Mouse (Mus musculus) hindbrain, embryonic 11.5 days (tissue): ENCODE results near the gene Kirrel. TPM values are rescaled to one million over a fixed set of nuclear protein-coding genes. Genes with fewer than 3 reads are reported as not detected.

Experiments used
- ATAC-seq: fragments of 200-750 bp; cut with Nextera tagmentation; 2 replicates; pipeline ENCODE4 v1.8.0; 2017; ENCODE audit warnings: mild to moderate bottlenecking, moderate TSS enrichment, moderate library complexity; ENCODE audit not compliant: low FRiP score
- DNase-seq: peaks from one replicate; pipeline ENCODE4 v3.0.0-alpha.2; 2015; ENCODE audit warnings: low spot score
- H3K27ac ChIP-seq: fragments of 300-500 bp; sonication (generic); 2 replicates; pipeline ENCODE4 v1.5.1; 2014; ENCODE audit warnings: mild to moderate bottlenecking, low read depth, low read length
- H3K27me3 ChIP-seq: fragments of 300-500 bp; sonication (generic); 2 replicates; pipeline ENCODE4 v1.6.1; 2014; ENCODE audit warnings: mild to moderate bottlenecking, low read length, moderate library complexity, mixed read lengths; ENCODE audit not compliant: control insufficient read depth, insufficient read depth
- H3K36me3 ChIP-seq: fragments of 300-500 bp; sonication (generic); 2 replicates; pipeline ENCODE4 v1.6.1; 2014; ENCODE audit warnings: mild to moderate bottlenecking, low read length, moderate library complexity, mixed read lengths; ENCODE audit not compliant: control insufficient read depth, insufficient read depth
- H3K4me1 ChIP-seq: fragments of 300-500 bp; sonication (generic); replicated peaks from 2 replicates; pipeline ENCODE4 v1.6.1; 2014; ENCODE audit warnings: low read length, mixed read lengths; ENCODE audit not compliant: control insufficient read depth, insufficient read depth
- H3K4me2 ChIP-seq: fragments of 300-500 bp; sonication (generic); replicated peaks from 2 replicates; pipeline ENCODE4 v1.6.1; 2014; ENCODE audit warnings: mild to moderate bottlenecking, low read depth, low read length
- H3K4me3 ChIP-seq: fragments of 300-500 bp; sonication (generic); 2 replicates; pipeline ENCODE4 v1.5.1; 2014; ENCODE audit warnings: low read depth, low read length
- H3K9ac ChIP-seq: fragments of 300-500 bp; sonication (generic); 2 replicates; pipeline ENCODE4 v1.6.1; 2014; ENCODE audit warnings: low read depth, low read length
- H3K9me3 ChIP-seq: fragments of 300-500 bp; sonication (generic); 2 replicates; pipeline ENCODE4 v1.6.1; 2016; ENCODE audit warnings: low read length; ENCODE audit not compliant: control insufficient read depth
- WGBS: fragments of 180-500 bp; shearing (Covaris S2); extraction: QIAGEN DNeasy Blood & Tissue Kit; methylation state at CpG from one replicate; pipeline ENCODE4 v1.1.7; 2014; 5-methylcytosine and 5-hydroxymethylcytosine counted together
- polyA plus RNA-seq: library from polyadenylated mRNA; unstranded; fragments of >200 nt; fragmentation: Nextera tagmentation; extraction: Ambion mirVana; gene quantifications from 2 replicates; pipeline ENCODE4 v1.2.1, GENCODE M21; 2014

Kirrel gene
- polyA plus RNA-seq, 1 experiment from 2014 or later, result 11.5 TPM

DNA sequence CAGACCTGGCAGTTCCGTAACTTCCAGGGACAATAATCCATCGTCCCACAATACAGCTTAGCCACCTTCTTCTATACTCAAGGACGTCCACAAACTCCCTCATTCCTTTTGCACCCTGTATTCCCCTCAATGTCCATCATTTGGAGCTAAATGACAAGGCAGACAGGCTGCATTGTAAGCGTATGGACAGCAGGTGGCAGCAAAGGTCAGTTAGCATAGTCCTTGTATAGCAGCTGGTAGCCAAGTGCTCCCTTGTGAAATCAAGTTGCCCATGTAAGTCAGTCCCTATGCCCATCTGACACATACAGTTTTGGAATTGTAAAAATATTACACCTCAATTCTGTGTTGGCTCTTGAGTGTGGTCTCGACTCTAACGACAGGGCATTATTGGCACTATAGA is 143.7 kb downstream of the Kirrel start:
- no peak overlapping the region for H3K4me3 ChIP-seq
- no peaks in the 10 kb centered on the region for H3K4me1 ChIP-seq
- no peak overlapping the region for H3K9ac ChIP-seq
- H3K9me3 ChIP-seq, result no peaks in the 10 kb centered on the region
- DNase-seq (peak; percentile 85), ATAC-seq (no peak)
- no peak overlapping the region for H3K27ac ChIP-seq
- H3K27me3 ChIP-seq, result no peaks in the 10 kb centered on the region
- no peaks in the 10 kb centered on the region for H3K36me3 ChIP-seq
- no peak overlapping the region for H3K4me2 ChIP-seq
- WGBS, result 21% methylated on average over 6 of the region's 6 CpGs

Other genes starting within 250 kb of the Kirrel start
- gene Cd1d1, start 175.3 kb downstream of the Kirrel start, polyA plus RNA-seq, result 36.0 and 37.2 TPM in 2 replicates
- 9.9 and 10.4 TPM in 2 replicates for gene Fcrls, start 89.0 kb upstream of the Kirrel start, polyA plus RNA-seq
- gene Cd5l, start 183.1 kb upstream of the Kirrel start, polyA plus RNA-seq, result 0.11 and 0.26 TPM in 2 replicates
- gene Fcrl1, start 201.6 kb upstream of the Kirrel start, polyA plus RNA-seq, result 0.11 TPM in 1 of 2 replicates, not detected in the other